Mouse (Mus musculus) layer of hippocampus, adult 2 months (tissue): Measurements from ENCODE around the gene Cpsf6. TPM values are rescaled to one million over a fixed set of nuclear protein-coding genes. Genes with fewer than 3 reads are reported as not detected.
A peak's percentile ranks its signal among the peaks of the same experiment; 100 is the strongest.

Source experiments
- DNase-seq, 2 experiments: peaks; one replicate each; pipeline ENCODE4 v3.0.0; 2022; ENCODE audit warnings: low spot score in 2 of 2
- H3K27ac ChIP-seq: fragments of 200-600 bp; 2 replicates; pipeline ENCODE4 v1.8.1; 2022
- H3K4me3 ChIP-seq: fragments of 200-600 bp; 2 replicates; pipeline ENCODE4 v1.8.1; 2022; ENCODE audit warnings: mild to moderate bottlenecking
- CTCF ChIP-seq: fragments of 200-600 bp; conservative IDR thresholded peaks from 2 replicates; pipeline ENCODE4 v1.8.1; 2022; ENCODE audit warnings: antibody characterized with exemption, mild to moderate bottlenecking, moderate library complexity
- long read RNA-seq, 2 experiments: library from polyadenylated mRNA; stranded (forward); transcript quantifications; one replicate each; pipeline ENCODE4 v2.0.0; 2021; ENCODE audit warnings: borderline mapping rate in 2 of 2
- total RNA-seq, 2 experiments: library from RNA; stranded (reverse); gene quantifications; 2 replicates each; pipeline ENCODE4 v1.2.3; 2021

Gene Cpsf6
- 100 to 1,000 TPM; 111 to 116 TPM for total RNA-seq
- long read RNA-seq, experiment 1, full-length matches to known transcripts, result 20 of 32 reads
- long read RNA-seq, experiment 1, partial matches to known transcripts, result 4 of 32 reads
- long read RNA-seq, experiment 1, other reads (novel, unspliced or antisense), result 8 of 32 reads
- long read RNA-seq, experiment 2, full-length matches to known transcripts, result 26 of 49 reads
- long read RNA-seq, experiment 2, partial matches to known transcripts, result 7 of 49 reads
- long read RNA-seq, experiment 2, other reads (novel, unspliced or antisense), result 16 of 49 reads

GRCm38 (mm10) chr10:117379908-117380307 lies at the start of gene Cpsf6:
Gene Cpsf6 (minus strand): TSS chr10:117380015.
- TF ChIP-seq CTCF, result no peak
- DNase-seq, result no peak
- Histone ChIP-seq H3K27ac (no peak within 1 kb of the TSS), H3K4me3 (no peak within 1 kb of the TSS)

- no peak for TF ChIP-seq CTCF
- Histone ChIP-seq H3K27ac (peak overlapping the region; percentile 71), H3K4me3 (no peak overlapping the region)
- DNase-seq, result no peak
Observed at GRCm38 (mm10) chr10:117426615-117426969, 46.8 kb upstream of the Cpsf6 start.

GRCm38 (mm10) chr10:117425907-117426614 lies 46.2 kb upstream of the Cpsf6 start:
- DNase-seq, result peak; percentile 49 to 72
- no peak for TF ChIP-seq CTCF
- peak overlapping the region; percentile 71 for H3K27ac ChIP-seq

GRCm38 (mm10) chr10:117425013-117425412 lies 45.2 kb upstream of the Cpsf6 start:
- DNase-seq, result no peak
- no peak for TF ChIP-seq CTCF
- H3K4me3 ChIP-seq, result no peak overlapping the region
- H3K27ac ChIP-seq, result peak overlapping the region; percentile 71; the same call in 1 of the 2 replicates

More at GRCm38 (mm10) chr10:117425907-117426614, 46.2 kb upstream of the Cpsf6 start:
- no peak overlapping the region for H3K4me3 ChIP-seq

- no peak overlapping the region for H3K4me3 ChIP-seq
- DNase-seq, result no peak
- H3K27ac ChIP-seq, result no peak overlapping the region
- TF ChIP-seq CTCF, result no peak
Observed at GRCm38 (mm10) chr10:117424146-117424905, 44.5 kb upstream of the Cpsf6 start.

- DNase-seq, result no peak
- Histone ChIP-seq H3K27ac (no peak overlapping the region), H3K4me3 (no peak overlapping the region)
- TF ChIP-seq CTCF, result no peak
Observed at GRCm38 (mm10) chr10:117423025-117424002, 43.5 kb upstream of the Cpsf6 start.

- no peak overlapping the region for H3K4me3 ChIP-seq
- no peak for DNase-seq
- TF ChIP-seq CTCF, result no peak
- no peak overlapping the region for H3K27ac ChIP-seq
Observed at GRCm38 (mm10) chr10:117422174-117422808, 42.5 kb upstream of the Cpsf6 start.

GRCm38 (mm10) chr10:117421283-117422107 lies 41.7 kb upstream of the Cpsf6 start:
- no peak for TF ChIP-seq CTCF
- Histone ChIP-seq H3K4me3 (no peak overlapping the region), H3K27ac (no peak overlapping the region)
- no peak for DNase-seq

GRCm38 (mm10) chr10:117420502-117421282 lies 40.9 kb upstream of the Cpsf6 start:
- H3K27ac ChIP-seq, result no peak overlapping the region
- no peak overlapping the region for H3K4me3 ChIP-seq
- no peak for DNase-seq
- no peak for TF ChIP-seq CTCF

GRCm38 (mm10) chr10:117419577-117420290 lies 39.9 kb upstream of the Cpsf6 start:
- TF ChIP-seq CTCF, result no peak
- H3K4me3 ChIP-seq, result no peak overlapping the region
- DNase-seq, result no peak
- no peak overlapping the region for H3K27ac ChIP-seq
